In genomic region chr1:125419906-125420305, GRCm38 (mm10) we compare ENCODE assay signal across 24 mouse cellular contexts. TPM values are rescaled to one million over a fixed set of nuclear protein-coding genes. Genes with fewer than 3 reads are reported as not detected.
A peak's percentile ranks its signal among the peaks of the same experiment; 100 is the strongest.
DNase-seq lines count a peak whose midpoint lies in the region; ATAC-seq lines count a peak whose summit lies in the region.
"Had no signal": no experiment of that assay in that cellular context is flagged by ENCODE, and none has a peak within 500 bp of the region (broad histone marks: within the 10 kb centered on the region; RNA-seq: fewer than 3 reads in every experiment).

No protein-coding gene starts in this region.

- no peak overlapping the region for H3K4me2 ChIP-seq in liver, embryonic 15.5 days
- no peak overlapping the region for H3K4me2 ChIP-seq in liver, embryonic 16.5 days (ENCODE audit: low read depth, low read length)
- H3K4me2 ChIP-seq: embryonic facial prominence, embryonic 13.5 days; forebrain, embryonic 13.5 days; heart, embryonic 12.5 days had no signal

- no peaks in the 10 kb centered on the region for H3K27me3 ChIP-seq in liver, embryonic 15.5 days
- H3K27me3 ChIP-seq in liver, embryonic 16.5 days (ENCODE audit: control insufficient read depth, insufficient read depth, low read depth, low read length): no peaks in the 10 kb centered on the region
- H3K27me3 ChIP-seq: embryonic facial prominence, embryonic 13.5 days; forebrain, embryonic 13.5 days; heart, embryonic 12.5 days had no signal

- no peak overlapping the region for H3K27ac ChIP-seq in liver, embryonic 15.5 days (replicated peaks)
- H3K27ac ChIP-seq in liver, embryonic 16.5 days (ENCODE audit: low read length): peak overlapping the region; percentile 37; the same call in 1 of the 2 replicates
- H3K27ac ChIP-seq: embryonic facial prominence, embryonic 13.5 days; forebrain, embryonic 13.5 days; hindbrain, embryonic 10.5 days had no signal

- WGBS in liver, embryonic 15.5 days (ENCODE audit: insufficient replicate concordance): 32% methylated on average over 2 of the region's 2 CpGs
- 34% methylated on average over 2 of the region's 2 CpGs for WGBS in liver, embryonic 16.5 days (ENCODE audit: insufficient replicate concordance)

- H3K9ac ChIP-seq in liver, embryonic 15.5 days: no peak overlapping the region
- H3K9ac ChIP-seq in liver, embryonic 16.5 days (ENCODE audit: low read depth, low read length): no peak overlapping the region
- H3K9ac ChIP-seq: embryonic facial prominence, embryonic 13.5 days; forebrain, embryonic 13.5 days; heart, embryonic 12.5 days had no signal

- H3K9me3 ChIP-seq in liver, embryonic 15.5 days (replicated peaks): no peaks in the 10 kb centered on the region
- no peaks in the 10 kb centered on the region for H3K9me3 ChIP-seq in liver, embryonic 16.5 days (replicated peaks; ENCODE audit: control insufficient read depth, low read length)
- H3K9me3 ChIP-seq: embryonic facial prominence, embryonic 13.5 days; forebrain, embryonic 13.5 days; heart, embryonic 12.5 days; hindbrain, embryonic 10.5 days had no signal

- peaks cover 23% of the 10 kb centered on the region for H3K36me3 ChIP-seq in liver, embryonic 15.5 days (replicated peaks)
- H3K36me3 ChIP-seq in liver, embryonic 16.5 days (ENCODE audit: control insufficient read depth, insufficient read depth): peaks cover 11% of the 10 kb centered on the region

- peaks cover 6% of the 10 kb centered on the region; the same call in 1 of the 2 replicates for H3K4me1 ChIP-seq in liver, embryonic 15.5 days (replicated peaks)
- H3K4me1 ChIP-seq in liver, embryonic 16.5 days (ENCODE audit: control insufficient read depth, low read depth, low read length): peaks cover 3% of the 10 kb centered on the region
- H3K4me1 ChIP-seq: embryonic facial prominence, embryonic 13.5 days; forebrain, embryonic 13.5 days; hindbrain, embryonic 10.5 days had no signal

- DNase-seq in heart, adult 11 months: peak; percentile 42
- DNase-seq in heart, postnatal 25 days (ENCODE audit: low spot score): no peak
- no peak for DNase-seq in liver
- DNase-seq in natural killer cell, adult 2 months (ENCODE audit: low spot score in 2 of 2): peak; percentile 27 to 62
- no peak for DNase-seq in spleen, postnatal 14 days (ENCODE audit: low spot score in 2 of 2)
- no peak for DNase-seq in cerebellum, postnatal 25 days
- DNase-seq: adrenal gland, adult 8-10 months; cerebellum, adult 18-20 months; cerebellum, postnatal 14 days; embryo, embryonic 11 days; gastrocnemius, postnatal 36 days; kidney, postnatal 4 days; lung, adult 2 months; lung, postnatal 14 days; thymus, postnatal 14 days had no signal

- H3K4me3 ChIP-seq in liver, embryonic 15.5 days (replicated peaks): no peak overlapping the region
- no peak overlapping the region for H3K4me3 ChIP-seq in liver, embryonic 16.5 days (ENCODE audit: low read depth, low read length)
- H3K4me3 ChIP-seq: embryonic facial prominence, embryonic 13.5 days; forebrain, embryonic 13.5 days; heart, embryonic 12.5 days; hindbrain, embryonic 10.5 days had no signal

- 0 out of 2 replicates have a peak, but pooled peaks have one; percentile 40 for ATAC-seq in liver, embryonic 15.5 days (ENCODE audit: insufficient read depth)
- ATAC-seq in liver, embryonic 16.5 days (ENCODE audit: low read depth): 0 out of 2 replicates have a peak, but pooled peaks have one; percentile 32
- ATAC-seq: CD4-positive, CD25-positive, alpha-beta regulatory T cell, adult 4 months; forebrain, embryonic 13.5 days; hindbrain, embryonic 16.5 days; intestine, embryonic 16.5 days had no signal

- intact Hi-C loops in heart, postnatal 25 days (cut with DNase I): no loop called here

RNA-seq across cellular contexts. Expression of gene Actr3, which starts 15.6 kb away (rescaled TPM):
- 100 to 1,000 TPM; 125 to 136 TPM for total RNA-seq in heart, postnatal 25 days (2021)
- polyA plus RNA-seq in liver, embryonic 15.5 days (2015; fragmentation: Nextera tagmentation; extraction: Ambion mirVana): 127 and 133 TPM in 2 replicates
- 123 and 126 TPM in 2 replicates for polyA plus RNA-seq in liver, embryonic 16.5 days (2015; fragmentation: Nextera tagmentation; extraction: Ambion mirVana)

Comparison
In these comparisons a context has a peak if more than half of its experiments do, and no peak if none do; other contexts are left out.
1. DNase-seq: peak in heart, adult 11 months (single experiment) and natural killer cell, adult 2 months (2 of 2); none in heart, postnatal 25 days (single experiment), liver (single experiment), spleen, postnatal 14 days (0 of 2) and cerebellum, postnatal 25 days (0 of 2).